Mouse (Mus musculus) spleen, adult 2 months (tissue): ENCODE data around the gene Rps2.

Experiments
- CTCF ChIP-seq: fragments of 200-500 bp; IDR thresholded peaks from 2 replicates; pipeline ENCODE4 v1.5.1; 2011; ENCODE audit warnings: mild to moderate bottlenecking, inconsistent platforms; ENCODE audit not compliant: insufficient read depth, insufficient read length, insufficient replicate concordance; ENCODE audit errors: extremely low read depth
- POLR2A ChIP-seq: fragments of 200-500 bp; IDR thresholded peaks from 2 replicates; pipeline ENCODE4 v1.6.1; 2011; ENCODE audit warnings: low read depth, low read length, inconsistent platforms

GRCm38 (mm10) chr17:24670246-24670844, 47.6 kb upstream of the Rps2 start:
- TF ChIP-seq CTCF = no peak
- TF ChIP-seq POLR2A = no peak
